Mouse (Mus musculus): ENCODE measurements around the gene Nxn. TPM values are rescaled to one million over a fixed set of nuclear protein-coding genes. Genes with fewer than 3 reads are reported as not detected.

Nxn gene
- total and polyA plus RNA-seq, 3 experiments: 52.8 to 54.3 (median 53.0) TPM

- TF ChIP-seq HCFC1 (IDR thresholded peaks at IDR 0.05; ENCODE audit: low read depth, low read length) (peak; percentile 46; the same call in 1 of the 2 replicates), TAL1 (IDR thresholded peaks at IDR 0.05; ENCODE audit: low read length) (no peak), JUND (IDR thresholded peaks at IDR 0.05; ENCODE audit: low read depth, low read length) (no peak), ELF1 (IDR thresholded peaks at IDR 0.05; ENCODE audit: low read depth, low read length) (peak; percentile 49; the same call in 1 of the 2 replicates), MAZ (IDR thresholded peaks at IDR 0.05; ENCODE audit: low read depth, low read length) (0 out of 2 replicates have a peak, but pooled peaks have one; percentile 57), GATA1 (IDR thresholded peaks at IDR 0.05; ENCODE audit: low read depth, low read length) (peak; percentile 66), NRF1 (IDR thresholded peaks at IDR 0.05; ENCODE audit: insufficient read depth, low read depth, low read length, poor library complexity, severe bottlenecking) (no peak), MXI1 (IDR thresholded peaks at IDR 0.05; ENCODE audit: low read depth, low read length) (peak; percentile 91), RCOR1 (IDR thresholded peaks at IDR 0.05; ENCODE audit: low read depth, low read length) (no peak), SMC3 (IDR thresholded peaks at IDR 0.05; ENCODE audit: low read depth, low read length) (peak; percentile 69), MAFK (IDR thresholded peaks at IDR 0.05; ENCODE audit: borderline replicate concordance, low read depth, low read length) (0 out of 2 replicates have a peak, but pooled peaks have one; percentile 30)
Observed at GRCm38 (mm10) chr11:76399587-76400330, 819 bp upstream of the Nxn start (continued).

DNA sequence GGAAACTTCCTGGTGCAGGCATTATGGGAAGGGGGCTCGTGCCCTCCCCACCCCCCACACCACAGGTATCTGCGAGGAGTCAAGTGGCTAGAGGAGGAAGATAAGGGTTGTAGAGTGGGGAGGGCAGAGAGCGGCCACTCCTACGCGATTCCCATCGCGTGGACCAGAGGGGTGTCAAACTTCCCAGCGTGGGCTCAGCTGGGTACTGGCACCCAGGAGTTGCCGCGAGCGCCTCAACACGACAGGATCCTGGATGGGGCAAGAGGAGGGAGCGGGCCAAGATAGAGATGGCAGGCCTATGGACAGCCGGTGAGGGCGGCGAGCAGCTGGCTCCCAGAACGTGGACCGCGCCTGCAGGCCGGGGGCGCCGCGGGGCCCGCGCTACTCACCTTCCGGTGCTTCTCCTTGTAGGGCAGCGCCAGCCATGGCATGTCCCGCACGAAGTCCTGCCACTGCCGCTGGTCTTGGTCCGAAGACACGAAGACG, 585 bp downstream of the Nxn start:
- Histone ChIP-seq H3K36me3 (ENCODE audit: control insufficient read depth in 1 of 2, insufficient read depth in 2 of 2, low read length in 2 of 2) (peaks cover 0 to 21% of the 10 kb centered on the region in 2 experiments; a peak in 2 of 4 replicates), H3K27me3 (ENCODE audit: control insufficient read depth in 1 of 2, insufficient read depth in 2 of 2, low read length in 2 of 2) (no peaks in the 10 kb centered on the region), H3K4me3 (ENCODE audit: control insufficient read depth in 1 of 2, insufficient read depth in 1 of 2, low read depth in 2 of 2, low read length in 2 of 2) (peak overlapping the region; percentile 76 to 96), H3K27ac (ENCODE audit: control insufficient read depth, low read depth, low read length) (peak overlapping the region; percentile 75), H3K79me2 (ENCODE audit: control insufficient read depth, insufficient read depth, low read length, poor library complexity) (peaks cover 36% of the 10 kb centered on the region), H3K9ac (ENCODE audit: control insufficient read depth, low read depth, low read length, poor library complexity, severe bottlenecking) (peak overlapping the region; percentile 81), H3K9me3 (replicated peaks; ENCODE audit: insufficient read depth, low read length) (no peaks in the 10 kb centered on the region), H3K4me1 (ENCODE audit: control insufficient read depth in 1 of 2, insufficient read depth in 2 of 2, low read length in 2 of 2) (peaks cover 16 to 20% of the 10 kb centered on the region in 2 experiments)
- peak; percentile 79 for DNase-seq (ENCODE audit: low read depth, low spot score)
- TF ChIP-seq CHD1 (IDR thresholded peaks at IDR 0.05; ENCODE audit: low read depth, low read length) (no peak), MYB (IDR thresholded peaks at IDR 0.05; ENCODE audit: low read depth, low read length) (no peak), POLR2AphosphoS5 (IDR thresholded peaks at IDR 0.05; ENCODE audit: borderline replicate concordance, low read depth, low read length) (no peak), JUND (IDR thresholded peaks at IDR 0.05; ENCODE audit: low read depth, low read length) (no peak), E2F4 (IDR thresholded peaks at IDR 0.05; ENCODE audit: borderline replicate concordance, low read depth, low read length) (no peak), MXI1 (IDR thresholded peaks at IDR 0.05; ENCODE audit: low read depth, low read length) (no peak; the same call in 1 of the 2 replicates), POLR2AphosphoS2 (IDR thresholded peaks at IDR 0.05; ENCODE audit: low read length) (no peak), ELF1 (IDR thresholded peaks at IDR 0.05; ENCODE audit: low read depth, low read length) (0 out of 2 replicates have a peak, but pooled peaks have one; percentile 15), RAD21 (IDR thresholded peaks at IDR 0.05; ENCODE audit: low read depth, low read length) (no peak), GABPA (IDR thresholded peaks at IDR 0.05; ENCODE audit: low read depth, low read length) (no peak), HCFC1 (IDR thresholded peaks at IDR 0.05; ENCODE audit: low read depth, low read length) (no peak), ZNF384 (IDR thresholded peaks at IDR 0.05; ENCODE audit: low read depth, low read length) (no peak), TAL1 (IDR thresholded peaks at IDR 0.05; ENCODE audit: low read length) (no peak), TBP (IDR thresholded peaks at IDR 0.05; ENCODE audit: low read depth, low read length) (no peak), SIN3A (IDR thresholded peaks at IDR 0.05; ENCODE audit: low read length) (peak; percentile 15; the same call in 1 of the 2 replicates), MAX (IDR thresholded peaks at IDR 0.05; ENCODE audit: low read length) (0 out of 2 replicates have a peak, but pooled peaks have one; percentile 41), ZC3H11A (IDR thresholded peaks at IDR 0.05; ENCODE audit: low read depth, low read length) (no peak), MEF2A (IDR thresholded peaks at IDR 0.05; ENCODE audit: extremely low read depth, insufficient replicate concordance, low read depth, low read length, poor library complexity, severe bottlenecking) (no peak), EP300 (IDR thresholded peaks at IDR 0.05; ENCODE audit: low read depth in 1 of 2, low read length in 2 of 2) (no peak), UBTF (IDR thresholded peaks at IDR 0.05; ENCODE audit: borderline replicate concordance, insufficient read depth, low read depth, low read length) (no peak), POLR2A (IDR thresholded peaks at IDR 0.05; ENCODE audit: control insufficient read depth in 1 of 2, insufficient read depth in 1 of 2, low read depth in 1 of 2, low read length in 2 of 2, poor library complexity in 1 of 2) (peak in 1 of 2 experiments; percentile 41; a peak in 1 of 4 replicates), BHLHE40 (IDR thresholded peaks at IDR 0.05; ENCODE audit: borderline replicate concordance, low read depth, low read length) (no peak), CTCF (IDR thresholded peaks at IDR 0.05 in 2 of 3, conservative IDR thresholded peaks at IDR 0.05 in 1 of 3; ENCODE audit: control insufficient read depth in 1 of 3, insufficient read depth in 1 of 3, low read depth in 2 of 3, low read length in 3 of 3, poor library complexity in 1 of 3, severe bottlenecking in 1 of 3) (0 out of 6 replicates have a peak, but pooled peaks of 1 of the 3 experiments have one; percentile 2), MYC (IDR thresholded peaks at IDR 0.05; ENCODE audit: low read depth, low read length) (peak; percentile 42; the same call in 1 of the 2 replicates), MAFK (IDR thresholded peaks at IDR 0.05; ENCODE audit: borderline replicate concordance, low read depth, low read length) (no peak), RCOR1 (IDR thresholded peaks at IDR 0.05; ENCODE audit: low read depth, low read length) (peak; percentile 7; the same call in 1 of the 2 replicates), TCF12 (IDR thresholded peaks at IDR 0.05; ENCODE audit: low read depth, low read length) (no peak)
